Comparison of ENCODE assay signal across 31 mouse cellular contexts in the genomic region with DNA sequence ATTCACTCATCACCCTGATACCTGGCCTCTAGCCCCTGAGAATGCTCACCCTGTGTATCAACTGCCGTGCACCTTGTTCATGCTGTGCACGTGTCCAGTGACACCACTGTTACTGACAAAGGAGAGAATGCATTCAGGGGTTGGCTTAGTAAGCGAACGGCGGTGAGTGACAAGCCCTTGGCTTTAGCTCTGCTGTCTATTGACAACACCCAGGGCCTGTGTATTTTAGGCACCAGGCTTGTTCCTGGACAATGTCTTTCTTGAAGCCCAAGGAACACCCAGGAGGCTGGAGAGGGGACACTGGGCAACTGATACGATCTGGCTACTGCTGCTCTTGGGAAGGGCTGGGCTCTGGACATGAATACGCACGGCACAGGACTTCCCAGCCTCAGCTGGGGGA. TPM values are rescaled to one million over a fixed set of nuclear protein-coding genes. Genes with fewer than 3 reads are reported as not detected.
DNase-seq lines count a peak whose midpoint lies in the region; ATAC-seq and TF ChIP-seq lines count a peak whose summit lies in the region.
"Had no signal": no experiment of that assay in that cellular context is flagged by ENCODE, and none has a peak within 500 bp of the region (broad histone marks: within the 10 kb centered on the region; RNA-seq: fewer than 3 reads in every experiment).

No protein-coding gene starts in this region.

- TF ChIP-seq CTCF in midbrain, postnatal 0 days (IDR thresholded peaks at IDR 0.05) = no peak

- H3K27ac ChIP-seq in heart, embryonic 10.5 days = peak overlapping the region; percentile 67
- peak overlapping the region; percentile 58 for H3K27ac ChIP-seq in heart, embryonic 15.5 days
- H3K27ac ChIP-seq in midbrain, embryonic 11.5 days (ENCODE audit: low read depth, low read length) = no peak overlapping the region
- H3K27ac ChIP-seq in midbrain, postnatal 0 days (ENCODE audit: low read depth, low read length) = no peak overlapping the region
- H3K27ac ChIP-seq in embryonic facial prominence, embryonic 13.5 days = no peak overlapping the region
- H3K27ac ChIP-seq: forebrain, embryonic 12.5 days; hindbrain, embryonic 13.5 days; liver, embryonic 14.5 days; macrophage had no signal

- H3K4me1 ChIP-seq in heart, embryonic 10.5 days = peaks cover 48% of the 10 kb centered on the region
- H3K4me1 ChIP-seq in heart, embryonic 15.5 days (replicated peaks) = peaks cover 29% of the 10 kb centered on the region
- H3K4me1 ChIP-seq in midbrain, embryonic 11.5 days (ENCODE audit: control insufficient read depth, insufficient read depth, low read length) = peaks cover 10% of the 10 kb centered on the region
- H3K4me1 ChIP-seq in midbrain, postnatal 0 days (ENCODE audit: insufficient read depth, low read length) = peaks cover 7% of the 10 kb centered on the region; the same call in 1 of the 2 replicates
- H3K4me1 ChIP-seq in embryonic facial prominence, embryonic 13.5 days = peaks cover 23% of the 10 kb centered on the region

- ATAC-seq in heart, embryonic 15.5 days (replicated peaks; ENCODE audit: insufficient number of reproducible peaks, insufficient read depth, low FRiP score, low read depth) = no peak; the same call in 1 of the 2 replicates
- no peak for ATAC-seq in midbrain, embryonic 11.5 days (ENCODE audit: low FRiP score)
- no peak for ATAC-seq in midbrain, postnatal 0 days (ENCODE audit: low FRiP score)
- no peak for ATAC-seq in embryonic facial prominence, embryonic 13.5 days (ENCODE audit: insufficient number of reproducible peaks, insufficient read depth, low FRiP score, low TSS enrichment, low read depth)
- no peak for ATAC-seq in granulocyte monocyte progenitor cell, adult 5-6 weeks (replicated peaks; ENCODE audit: poor library complexity, severe bottlenecking)
- ATAC-seq: intestine, postnatal 0 days had no signal

- peaks cover 7% of the 10 kb centered on the region; the same call in 1 of the 2 replicates for H3K27me3 ChIP-seq in heart, embryonic 10.5 days (ENCODE audit: insufficient read depth, poor library complexity, severe bottlenecking)
- H3K27me3 ChIP-seq in heart, embryonic 15.5 days = no peaks in the 10 kb centered on the region
- H3K27me3 ChIP-seq in midbrain, embryonic 11.5 days (ENCODE audit: control insufficient read depth, insufficient read depth, low read length) = no peaks in the 10 kb centered on the region
- H3K27me3 ChIP-seq in midbrain, postnatal 0 days (ENCODE audit: insufficient read depth, low read length) = no peaks in the 10 kb centered on the region
- H3K27me3 ChIP-seq in embryonic facial prominence, embryonic 13.5 days = peaks cover 4% of the 10 kb centered on the region; the same call in 1 of the 2 replicates
- H3K27me3 ChIP-seq: hindbrain, embryonic 13.5 days had no signal

- no peaks in the 10 kb centered on the region for H3K9me3 ChIP-seq in heart, embryonic 10.5 days
- H3K9me3 ChIP-seq in heart, embryonic 15.5 days (replicated peaks) = no peaks in the 10 kb centered on the region
- H3K9me3 ChIP-seq in midbrain, embryonic 11.5 days (ENCODE audit: control insufficient read depth, low read length) = no peaks in the 10 kb centered on the region
- H3K9me3 ChIP-seq in midbrain, postnatal 0 days (ENCODE audit: low read length) = no peaks in the 10 kb centered on the region
- H3K9me3 ChIP-seq in embryonic facial prominence, embryonic 13.5 days = no peaks in the 10 kb centered on the region
- H3K9me3 ChIP-seq: forebrain, embryonic 12.5 days; hindbrain, embryonic 13.5 days had no signal

- intact Hi-C loops in heart, postnatal 10 days (cut with DNase I) = no loop called here

- peak overlapping the region; percentile 41 for H3K4me2 ChIP-seq in heart, embryonic 15.5 days
- H3K4me2 ChIP-seq in midbrain, embryonic 11.5 days = no peak overlapping the region
- no peak overlapping the region for H3K4me2 ChIP-seq in midbrain, postnatal 0 days (ENCODE audit: low read depth, low read length, poor library complexity, severe bottlenecking)
- H3K4me2 ChIP-seq in embryonic facial prominence, embryonic 13.5 days = no peak overlapping the region
- H3K4me2 ChIP-seq: forebrain, embryonic 12.5 days; hindbrain, embryonic 13.5 days had no signal

- 47% methylated on average over 8 of the region's 8 CpGs for WGBS in heart, embryonic 10.5 days
- 47% methylated on average over 8 of the region's 8 CpGs for WGBS in heart, embryonic 15.5 days
- 82% methylated on average over 8 of the region's 8 CpGs for WGBS in midbrain, embryonic 11.5 days
- 76% methylated on average over 8 of the region's 8 CpGs for WGBS in midbrain, postnatal 0 days
- WGBS in embryonic facial prominence, embryonic 13.5 days = 82% methylated on average over 8 of the region's 8 CpGs

- H3K36me3 ChIP-seq in heart, embryonic 10.5 days = peaks cover 28% of the 10 kb centered on the region
- H3K36me3 ChIP-seq in heart, embryonic 15.5 days = peaks cover 14% of the 10 kb centered on the region; the same call in 1 of the 2 replicates
- peaks cover 4% of the 10 kb centered on the region; the same call in 1 of the 2 replicates for H3K36me3 ChIP-seq in midbrain, embryonic 11.5 days (ENCODE audit: control insufficient read depth, insufficient read depth, low read length)
- H3K36me3 ChIP-seq in midbrain, postnatal 0 days (ENCODE audit: insufficient read depth, low read length) = peaks cover 9% of the 10 kb centered on the region; the same call in 1 of the 2 replicates
- H3K36me3 ChIP-seq in embryonic facial prominence, embryonic 13.5 days = peaks cover 22% of the 10 kb centered on the region

- DNase-seq in heart, embryonic 10.5 days (ENCODE audit: low spot score) = peak; percentile 82
- DNase-seq in heart, postnatal 10 days = no peak
- DNase-seq in heart, postnatal 4 days = no peak
- DNase-seq in midbrain, embryonic 11.5 days (ENCODE audit: low spot score, missing footprints) = peak; percentile 31
- DNase-seq in midbrain, postnatal 0 days (ENCODE audit: low spot score) = no peak
- DNase-seq: adrenal gland, postnatal 14 days; cerebellum, adult 11 months; cerebellum, adult 9-10 months; cerebellum, postnatal 36 days; gastrocnemius, postnatal 10 days; kidney, adult 9 months; kidney, postnatal 10 days; layer of hippocampus, postnatal 36 days; left cerebral cortex, postnatal 4 days; liver; lung, adult 2 months; lung, postnatal 10 days; right cerebral cortex, postnatal 25 days; thymus, postnatal 25 days had no signal

- H3K9ac ChIP-seq in heart, embryonic 15.5 days = no peak overlapping the region
- no peak overlapping the region for H3K9ac ChIP-seq in midbrain, embryonic 11.5 days (ENCODE audit: low read length)
- no peak overlapping the region for H3K9ac ChIP-seq in midbrain, postnatal 0 days (replicated peaks; ENCODE audit: low read length, poor library complexity, severe bottlenecking)
- 0 out of 2 replicates have a peak overlapping the region, but pooled peaks have one; percentile 41 for H3K9ac ChIP-seq in embryonic facial prominence, embryonic 13.5 days
- H3K9ac ChIP-seq: forebrain, embryonic 12.5 days; hindbrain, embryonic 13.5 days; liver, embryonic 14.5 days had no signal

- peak overlapping the region; percentile 39 for H3K4me3 ChIP-seq in heart, embryonic 10.5 days
- H3K4me3 ChIP-seq in heart, embryonic 15.5 days = 0 out of 2 replicates have a peak overlapping the region, but pooled peaks have one; percentile 8
- H3K4me3 ChIP-seq in midbrain, embryonic 11.5 days (ENCODE audit: low read depth, low read length) = no peak overlapping the region
- no peak overlapping the region for H3K4me3 ChIP-seq in midbrain, postnatal 0 days (ENCODE audit: low read depth, low read length)
- no peak overlapping the region for H3K4me3 ChIP-seq in embryonic facial prominence, embryonic 13.5 days
- H3K4me3 ChIP-seq: erythroblast, embryonic 14.5 days; forebrain, embryonic 12.5 days; hindbrain, embryonic 13.5 days had no signal

RNA-seq across cellular contexts. Expression of gene Lmf1, which starts 3.2 kb away (rescaled TPM):
- polyA plus RNA-seq in heart, embryonic 10.5 days (2016; fragmentation: Nextera tagmentation; extraction: Ambion mirVana) = 36.8 and 43.1 TPM in 2 replicates
- 10 to 100 TPM; 25.4 to 27.0 TPM for total RNA-seq in heart, postnatal 10 days (2021)
- 33.0 and 34.7 TPM in 2 replicates for polyA plus RNA-seq in heart, embryonic 15.5 days (2015; fragmentation: Nextera tagmentation; extraction: Ambion mirVana)
- 10 to 100 TPM; 26.2 to 27.6 TPM for total RNA-seq in heart, postnatal 4 days (2021)
- polyA plus RNA-seq in midbrain, embryonic 11.5 days (2014; fragmentation: Nextera tagmentation; extraction: Ambion mirVana) = 19.2 and 20.6 TPM in 2 replicates
- 27.3 and 27.6 TPM in 2 replicates for total RNA-seq in midbrain, postnatal 0 days (2014; rRNA removed)
- polyA plus RNA-seq in midbrain, postnatal 0 days (2015; fragmentation: Nextera tagmentation; extraction: Ambion mirVana) = 19.8 and 23.0 TPM in 2 replicates
- polyA plus RNA-seq in embryonic facial prominence, embryonic 13.5 days (2015; fragmentation: Nextera tagmentation; extraction: Ambion mirVana) = 28.7 and 33.8 TPM in 2 replicates
- 34.0 and 36.8 TPM in 2 replicates for total RNA-seq in granulocyte monocyte progenitor cell, adult 5-6 weeks (2014; fragmentation: Nextera tagmentation)
- 6.9 and 10.7 TPM in 2 replicates for total RNA-seq in granulocyte monocyte progenitor cell, adult 5-6 weeks (2017)

RNA-seq across cellular contexts. Expression of gene Sox8, which starts 11.6 kb away (rescaled TPM):
- 2.0 and 3.6 TPM in 2 replicates for polyA plus RNA-seq in heart, embryonic 10.5 days (2016; fragmentation: Nextera tagmentation; extraction: Ambion mirVana)
- under 1 TPM; 0.72 to 0.93 TPM for total RNA-seq in heart, postnatal 10 days (2021)
- 0.73 and 1.5 TPM in 2 replicates for polyA plus RNA-seq in heart, embryonic 15.5 days (2015; fragmentation: Nextera tagmentation; extraction: Ambion mirVana)
- under 1 TPM; 0.45 to 0.48 TPM for total RNA-seq in heart, postnatal 4 days (2021)
- polyA plus RNA-seq in midbrain, embryonic 11.5 days (2014; fragmentation: Nextera tagmentation; extraction: Ambion mirVana) = 2.0 and 2.1 TPM in 2 replicates
- 21.5 and 31.0 TPM in 2 replicates for total RNA-seq in midbrain, postnatal 0 days (2014; rRNA removed)
- polyA plus RNA-seq in midbrain, postnatal 0 days (2015; fragmentation: Nextera tagmentation; extraction: Ambion mirVana) = 16.3 and 19.9 TPM in 2 replicates
- polyA plus RNA-seq in embryonic facial prominence, embryonic 13.5 days (2015; fragmentation: Nextera tagmentation; extraction: Ambion mirVana) = 9.1 and 11.1 TPM in 2 replicates
- 1.1 TPM in 1 of 2 replicates, not detected in the other for total RNA-seq in granulocyte monocyte progenitor cell, adult 5-6 weeks (2014; fragmentation: Nextera tagmentation)
- total RNA-seq in granulocyte monocyte progenitor cell, adult 5-6 weeks (2017) = not detected in 2 replicates
- total RNA-seq: megakaryocyte-erythroid progenitor cell, adult 5-6 weeks; MEL; neutrophil, adult 5-6 weeks had no signal
- polyA plus RNA-seq: erythroblast, embryonic 14.5 days; macrophage had no signal

Comparison
In these comparisons a context has a peak if more than half of its experiments do, and no peak if none do; other contexts are left out.
1. DNase-seq: peak in heart, embryonic 10.5 days (single experiment) and midbrain, embryonic 11.5 days (single experiment); none in heart, postnatal 10 days (0 of 2), heart, postnatal 4 days (single experiment) and midbrain, postnatal 0 days (single experiment).
2. H3K27ac ChIP-seq: peak in heart, embryonic 10.5 days (single experiment) and heart, embryonic 15.5 days (single experiment); none in midbrain, embryonic 11.5 days (single experiment), midbrain, postnatal 0 days (single experiment) and embryonic facial prominence, embryonic 13.5 days (single experiment).
3. H3K4me3 ChIP-seq: peak in heart, embryonic 10.5 days (single experiment) and heart, embryonic 15.5 days (single experiment); none in midbrain, embryonic 11.5 days (single experiment), midbrain, postnatal 0 days (single experiment) and embryonic facial prominence, embryonic 13.5 days (single experiment).